Mouse (Mus musculus): ENCODE measurements around the gene Magi1.

- TF ChIP-seq CTCF (IDR thresholded peaks at IDR 0.05; ENCODE audit: insufficient read depth, low read depth, low read length) (no peak), POLR2A (IDR thresholded peaks at IDR 0.05; ENCODE audit: insufficient read depth, low read depth, low read length) (no peak)
Observed at GRCm38 (mm10) chr6:94101256-94101655, 182.5 kb downstream of the Magi1 start.

All from olfactory bulb, adult 2 months (tissue).